Mouse (Mus musculus): ENCODE measurements around the gene Dld.

The Dld gene

DNA sequence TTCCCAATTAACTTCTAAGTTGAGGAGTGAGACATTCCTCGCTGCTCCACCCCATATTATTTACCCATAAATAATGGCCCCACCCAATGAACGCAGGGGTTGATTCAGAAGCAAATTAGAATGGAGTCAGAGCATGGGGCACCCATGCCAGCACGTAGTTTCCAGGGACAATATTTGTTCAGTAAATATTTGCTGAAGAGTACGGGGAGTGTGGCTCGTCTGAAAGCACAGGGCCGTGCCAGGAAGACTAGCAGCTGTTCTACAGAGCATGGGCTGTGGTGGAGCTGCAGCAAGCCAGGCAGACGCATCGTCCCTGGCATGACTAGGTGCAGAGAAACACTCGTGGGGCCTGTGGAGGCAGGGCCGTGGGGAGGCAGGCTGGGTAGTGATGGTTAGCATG is 56.7 kb downstream of the Dld start:
- 55% methylated on average over 10 of the region's 10 CpGs for WGBS

DNA sequence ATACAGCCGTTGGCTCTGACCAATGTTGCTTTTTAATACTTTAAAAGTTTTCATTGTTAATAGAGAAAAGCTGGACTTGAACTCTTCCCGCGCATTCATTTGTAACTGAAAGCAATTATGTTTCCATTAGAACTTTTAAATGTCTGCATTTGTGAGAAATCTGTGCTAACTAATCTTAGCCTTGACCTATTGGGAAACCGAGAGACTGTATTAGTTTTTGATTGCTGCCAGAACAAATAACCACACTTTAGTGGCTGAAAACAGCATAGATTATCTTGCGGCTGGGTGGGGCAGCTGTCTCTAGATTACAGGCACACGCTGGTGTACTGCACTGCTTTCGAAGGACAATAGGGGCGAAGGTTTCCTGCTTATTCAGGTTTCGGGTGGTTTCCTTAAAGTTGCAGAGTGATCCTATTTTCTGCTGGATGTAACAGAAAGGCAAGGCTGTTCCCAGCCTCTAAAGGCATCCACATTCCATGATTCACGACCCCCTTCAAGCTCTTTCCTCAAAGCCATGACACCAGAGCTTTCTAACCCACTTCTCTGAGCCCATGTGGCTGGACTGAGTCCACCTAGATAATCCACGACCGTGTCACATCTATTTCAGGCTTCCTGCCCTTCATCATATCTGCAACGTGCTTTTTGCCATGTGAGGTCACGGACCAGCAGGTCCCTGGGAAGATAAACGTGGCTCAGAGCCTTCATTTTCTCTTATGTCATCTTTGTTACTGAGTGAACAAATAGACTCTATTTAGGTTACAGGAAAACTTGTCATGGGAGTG is 57.7 kb downstream of the Dld start:
- 77% methylated on average over 15 of the region's 15 CpGs for WGBS

DNA sequence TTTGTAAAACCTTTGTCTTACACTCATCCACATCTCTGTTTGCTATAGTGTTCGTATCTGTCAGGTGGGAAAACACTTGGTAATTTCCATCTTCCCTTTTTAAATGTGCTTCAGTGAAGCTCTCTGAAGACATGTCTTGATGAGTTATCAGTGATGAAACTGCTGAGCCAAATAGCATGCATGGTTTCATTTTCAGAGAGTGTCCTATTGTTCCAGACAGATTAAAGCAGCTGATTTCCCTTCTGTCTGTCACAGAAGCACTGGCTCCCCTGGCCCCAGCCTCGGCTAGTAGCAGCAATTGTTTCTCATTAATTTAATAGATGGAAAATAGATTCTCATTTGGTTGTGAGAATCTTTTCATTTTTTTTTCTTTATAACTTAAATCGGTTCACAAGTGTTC is 60.3 kb downstream of the Dld start:
- WGBS = 56% methylated on average over 3 of the region's 3 CpGs

DNA sequence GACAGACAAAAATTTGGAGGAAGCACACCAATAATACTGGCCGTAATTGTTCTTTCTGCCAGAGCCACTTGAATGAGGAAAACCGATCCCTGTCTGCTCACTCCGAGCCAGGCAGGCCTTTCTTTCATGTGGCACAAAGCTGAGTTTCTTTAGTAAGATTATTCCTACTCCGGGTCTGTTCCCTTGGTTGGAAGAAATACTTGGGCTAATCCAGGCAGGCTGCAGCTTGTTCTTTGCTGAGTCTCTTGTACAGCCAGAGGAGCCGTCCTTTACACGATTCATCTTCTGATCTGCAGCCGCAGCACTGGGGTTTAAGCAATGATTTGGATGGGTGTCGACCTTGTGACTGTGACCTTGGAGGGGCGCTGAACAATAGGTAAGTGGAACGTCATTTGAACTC is 62.2 kb downstream of the Dld start:
- WGBS = 89% methylated on average over 10 of the region's 10 CpGs

DNA sequence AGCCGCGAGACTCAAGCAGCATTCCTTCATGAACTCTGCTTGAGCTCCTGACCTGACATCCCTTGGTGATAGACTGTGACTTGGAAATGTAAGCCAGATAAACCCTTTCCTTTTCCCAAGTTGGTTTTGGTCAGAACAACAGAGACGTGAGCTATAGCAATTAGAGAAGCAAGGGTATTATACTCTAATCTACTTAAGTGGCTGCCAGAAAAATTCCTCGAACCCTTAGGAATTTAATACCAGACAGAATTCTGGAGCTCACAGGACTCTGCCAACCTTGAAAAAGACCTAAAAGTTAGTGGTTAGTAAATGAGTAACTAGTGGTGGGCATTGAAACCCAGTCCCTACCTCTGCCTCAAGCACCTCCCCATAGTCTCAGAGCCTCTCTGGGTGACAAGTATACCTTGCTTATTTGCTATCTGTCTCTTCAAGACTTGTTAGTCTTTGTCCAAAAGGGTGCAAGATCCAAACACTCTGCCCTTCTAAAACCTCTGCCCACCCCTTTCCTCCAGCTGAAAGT is 67.6 kb downstream of the Dld start:
- WGBS = 79% methylated on average over 4 of the region's 4 CpGs

DNA sequence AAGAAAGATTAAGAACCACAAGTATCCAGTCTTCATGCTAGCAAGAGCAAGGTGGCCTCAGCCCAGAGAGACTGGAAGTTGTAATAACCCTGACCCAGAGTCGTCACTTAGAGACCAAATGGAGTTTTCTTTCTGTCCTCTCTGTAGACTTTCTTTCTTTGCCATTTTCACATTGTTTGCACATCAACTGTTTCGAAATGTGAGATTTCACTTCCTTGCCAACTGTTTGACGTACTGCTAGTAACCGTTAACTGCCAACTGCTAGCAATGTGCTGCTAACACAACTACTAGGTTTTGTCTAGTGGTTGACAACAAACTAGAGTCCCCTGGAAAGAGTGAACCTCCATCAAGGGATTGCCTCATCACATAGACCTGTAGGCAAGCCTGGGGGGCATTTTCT is 68.1 kb downstream of the Dld start:
- 79% methylated on average over 4 of the region's 4 CpGs for WGBS

DNA sequence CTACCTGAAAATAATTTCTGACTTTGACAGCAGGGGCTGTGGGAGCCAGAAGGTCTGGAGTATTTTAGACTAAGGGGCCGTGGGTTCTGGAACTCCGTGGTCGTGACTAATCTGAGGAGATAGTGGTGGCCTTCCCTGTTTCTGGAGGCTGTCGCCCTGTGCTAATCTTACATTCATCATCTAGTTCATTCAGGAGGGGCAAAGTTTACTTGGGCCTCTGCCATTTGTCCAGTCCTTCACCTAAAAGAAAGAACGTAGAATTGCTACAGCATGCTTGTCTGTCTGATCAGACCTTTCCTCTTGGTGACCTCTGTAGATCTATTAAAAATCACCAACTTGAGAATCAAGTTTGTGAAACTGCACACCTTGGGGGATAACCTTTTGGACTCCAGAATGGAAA is 69.0 kb downstream of the Dld start:
- 91% methylated on average over 5 of the region's 5 CpGs for WGBS

All from cerebral cortex, adult 2 months (tissue).